Mouse (Mus musculus): ENCODE measurements at regions not wholly inside any gene's neighbourhood (a gene's known extent, or its start where the extent isn't known, plus 50 kb on each side); places are given as distances from the start of the nearest gene placed in this dataset.

DNA sequence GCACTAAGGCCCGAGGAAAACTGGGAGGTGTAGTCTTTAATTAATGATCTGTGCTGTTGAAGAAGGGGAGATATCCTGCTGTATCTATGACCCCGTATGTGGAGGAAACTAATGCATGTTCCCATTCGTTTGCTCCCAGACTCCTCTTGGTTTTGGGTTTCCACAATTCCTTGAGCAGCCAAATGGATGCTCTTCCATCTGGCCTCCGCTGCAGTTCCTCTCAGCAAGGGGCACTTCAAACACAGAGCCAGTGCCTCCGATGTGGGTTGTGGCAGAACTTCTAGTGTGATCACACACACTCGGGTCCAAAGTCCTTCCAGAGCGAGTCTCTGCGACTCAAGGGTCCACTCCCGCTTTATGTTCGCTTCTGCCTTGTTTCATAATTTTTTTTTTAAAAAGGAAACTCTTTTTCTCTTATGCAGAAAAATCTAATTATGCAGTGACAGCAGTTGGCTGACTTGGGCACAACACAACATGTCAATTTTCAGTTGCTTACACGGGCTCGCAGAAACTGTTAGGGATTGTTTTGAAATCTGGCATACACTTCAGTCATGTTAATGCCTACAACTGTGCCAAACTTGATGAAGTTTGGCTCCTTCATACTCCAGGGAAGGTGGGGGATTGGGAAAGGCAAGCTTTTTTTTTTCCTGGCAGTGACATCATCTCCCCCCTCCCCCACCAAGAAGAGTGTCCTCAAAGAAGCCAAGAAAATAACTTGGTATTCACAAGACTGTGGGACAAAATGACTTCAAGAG, 163.2 kb downstream of the Gm11011 start:
- TF ChIP-seq POLR2A (IDR thresholded peaks at IDR 0.05; ENCODE audit: insufficient read depth, low read depth, low read length): no peak
- TF ChIP-seq CTCF (IDR thresholded peaks at IDR 0.05): no peak

Measured in heart, adult 2 months (tissue).